Mouse (Mus musculus): ENCODE measurements around the gene Arid5b.

GRCm38 (mm10) chr10:68067961-68068360, 210.6 kb downstream of the Arid5b start:
- TF ChIP-seq CTCF (IDR thresholded peaks at IDR 0.05; ENCODE audit: borderline replicate concordance, control insufficient read depth, extremely low read depth, insufficient read depth, low read length, poor library complexity) (no peak), POLR2A (IDR thresholded peaks at IDR 0.05; ENCODE audit: control insufficient read depth, extremely low read depth, insufficient read depth, low read length, poor library complexity) (no peak)
